Mouse (Mus musculus) small intestine, adult 2 months (tissue): ENCODE data around the gene Nadsyn1.

Experiments
- CTCF ChIP-seq: fragments of 200-500 bp; IDR thresholded peaks from 2 replicates; pipeline ENCODE4 v1.5.1; 2012; ENCODE audit warnings: low read depth, mild to moderate bottlenecking, control low read depth, inconsistent platforms, low read length, moderate library complexity, mixed read lengths; ENCODE audit not compliant: insufficient replicate concordance, insufficient read length; ENCODE audit errors: extremely low read depth
- POLR2A ChIP-seq: fragments of 200-500 bp; IDR thresholded peaks from 2 replicates; pipeline ENCODE4 v1.6.1; 2012; ENCODE audit warnings: low read depth, mild to moderate bottlenecking, control low read depth, inconsistent platforms, low read length, moderate library complexity

GRCm38 (mm10) chr7:143801195-143802065, 21.2 kb downstream of the Nadsyn1 start:
- TF ChIP-seq CTCF: no peak
- TF ChIP-seq POLR2A: no peak
